Mouse (Mus musculus) heart, adult 2 months (tissue): ENCODE results near the gene Usp22.

ENCODE experiments used
- CTCF ChIP-seq: fragments of 200-600 bp; IDR thresholded peaks from 2 replicates; pipeline ENCODE4 v1.8.1; 2022; ENCODE audit warnings: antibody characterized with exemption, mild to moderate bottlenecking, moderate library complexity
- EP300 ChIP-seq: fragments of 200-500 bp; IDR thresholded peaks from 2 replicates; pipeline ENCODE4 v1.6.1; 2011; ENCODE audit warnings: low read depth, low read length, control low read depth; ENCODE audit not compliant: insufficient read depth

DNA sequence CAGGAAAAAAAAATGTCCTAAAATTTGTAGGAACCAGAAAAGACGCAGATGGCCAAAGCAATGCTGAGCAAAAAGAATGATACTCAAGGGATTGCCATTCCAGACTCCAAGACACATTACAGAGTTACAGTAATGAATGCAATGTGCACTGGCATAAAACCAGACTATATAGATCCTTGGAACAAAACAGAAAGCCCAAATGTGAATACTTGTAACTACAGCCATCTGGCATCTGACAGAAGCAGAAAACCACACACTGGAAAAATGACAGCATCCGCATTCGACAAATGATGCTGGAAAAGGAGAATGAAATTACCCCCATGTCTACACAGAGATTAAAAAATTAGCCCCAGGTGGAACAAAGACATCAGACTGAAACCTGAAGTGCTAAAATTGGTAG is 5.5 kb upstream of the Usp22 start:
- TF ChIP-seq CTCF, result no peak
- no peak for TF ChIP-seq EP300
